ENCODE assay signal across 8 mouse cellular contexts in the genomic region with DNA sequence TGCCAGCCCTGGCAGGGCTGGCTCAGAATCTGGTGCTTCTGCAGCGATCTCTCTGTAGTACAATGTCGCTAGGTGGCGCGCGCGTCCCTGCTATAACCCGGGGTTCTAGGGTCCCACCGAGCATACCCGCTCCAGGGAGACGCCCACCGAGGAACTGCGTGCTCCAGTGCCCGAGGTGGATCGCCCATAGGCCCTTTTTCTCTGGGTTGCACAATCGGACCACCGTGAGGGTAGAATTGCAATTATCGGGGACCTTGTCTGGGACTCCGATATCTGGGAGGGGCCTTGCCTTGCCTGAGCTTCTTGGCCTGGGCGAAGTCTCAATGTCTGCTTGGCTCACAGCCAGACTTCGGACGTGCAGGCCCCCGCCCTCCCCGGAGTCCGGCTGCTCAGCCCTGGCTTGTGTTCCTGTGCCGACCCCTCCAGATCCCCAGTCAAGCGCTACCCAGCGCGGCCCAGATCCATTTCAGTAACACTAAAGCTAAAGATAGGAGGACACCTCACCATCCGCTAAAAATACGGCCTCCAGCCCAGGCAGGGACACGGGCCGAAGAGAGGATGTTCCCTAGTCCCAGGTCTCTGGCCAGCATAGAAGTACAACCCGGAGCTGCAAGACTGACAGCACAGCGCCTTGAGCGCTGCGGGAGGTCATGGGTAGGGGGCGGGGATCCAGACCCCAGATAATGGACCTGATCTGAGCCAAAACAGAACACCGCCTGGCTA. TPM values are rescaled to one million over a fixed set of nuclear protein-coding genes. Genes with fewer than 3 reads are reported as not detected.
DNase-seq lines count a peak whose midpoint lies in the region; ATAC-seq and TF ChIP-seq lines count a peak whose summit lies in the region.

No protein-coding gene starts in this region.

- H3K27me3 ChIP-seq in erythroblast, embryonic 14.5 days (ENCODE audit: control insufficient read depth) = peaks cover 39% of the 10 kb centered on the region
- no peaks in the 10 kb centered on the region for H3K27me3 ChIP-seq in heart, embryonic 12.5 days (replicated peaks)
- H3K27me3 ChIP-seq in kidney, embryonic 16.5 days (ENCODE audit: insufficient read depth, low read length) = no peaks in the 10 kb centered on the region
- H3K27me3 ChIP-seq in liver, embryonic 11.5 days (replicated peaks; ENCODE audit: control insufficient read depth, insufficient read depth, low read length) = no peaks in the 10 kb centered on the region; the same call in 1 of the 2 replicates
- H3K27me3 ChIP-seq in myocyte (ENCODE audit: control insufficient read depth, insufficient read depth, insufficient read length) = no peaks in the 10 kb centered on the region
- no peaks in the 10 kb centered on the region; the same call in 1 of the 2 replicates for H3K27me3 ChIP-seq in splenic B cell, adult 2 months (ENCODE audit: control insufficient read depth, insufficient read depth, low read length, poor library complexity, severe bottlenecking)

- peaks cover 47% of the 10 kb centered on the region for H3K4me1 ChIP-seq in erythroblast, embryonic 14.5 days (ENCODE audit: control insufficient read depth)
- H3K4me1 ChIP-seq in heart, embryonic 12.5 days (replicated peaks) = peaks cover 41% of the 10 kb centered on the region
- H3K4me1 ChIP-seq in kidney, embryonic 16.5 days (ENCODE audit: insufficient read depth, low read length) = peaks cover 56% of the 10 kb centered on the region
- peaks cover 36% of the 10 kb centered on the region for H3K4me1 ChIP-seq in liver, embryonic 11.5 days (replicated peaks; ENCODE audit: control insufficient read depth, insufficient read depth, low read length)

- H3K9ac ChIP-seq in heart, embryonic 12.5 days = peak overlapping the region; percentile 76
- H3K9ac ChIP-seq in kidney, embryonic 16.5 days (replicated peaks; ENCODE audit: low read length) = peak overlapping the region; percentile 84
- H3K9ac ChIP-seq in liver, embryonic 11.5 days (ENCODE audit: low read depth, low read length) = peak overlapping the region; percentile 64

- H3K9me3 ChIP-seq in erythroblast, embryonic 14.5 days (ENCODE audit: control insufficient read depth, low read length) = no peaks in the 10 kb centered on the region
- H3K9me3 ChIP-seq in heart, embryonic 12.5 days (replicated peaks) = no peaks in the 10 kb centered on the region
- no peaks in the 10 kb centered on the region for H3K9me3 ChIP-seq in kidney, embryonic 16.5 days (ENCODE audit: low read length)
- H3K9me3 ChIP-seq in liver, embryonic 11.5 days (ENCODE audit: control insufficient read depth, low read length) = no peaks in the 10 kb centered on the region

- peak overlapping the region; percentile 64 for H3K4me3 ChIP-seq in erythroblast, embryonic 14.5 days (replicated peaks)
- H3K4me3 ChIP-seq in heart, embryonic 12.5 days = peak overlapping the region; percentile 70
- H3K4me3 ChIP-seq in kidney, embryonic 16.5 days (ENCODE audit: low read length) = peak overlapping the region; percentile 75
- H3K4me3 ChIP-seq in liver, embryonic 11.5 days (ENCODE audit: low read depth, low read length) = peak overlapping the region; percentile 59
- peak overlapping the region; percentile 77 for H3K4me3 ChIP-seq in myocyte

- peak overlapping the region; percentile 91 for H3K4me2 ChIP-seq in heart, embryonic 12.5 days
- H3K4me2 ChIP-seq in kidney, embryonic 16.5 days (replicated peaks; ENCODE audit: low read depth, low read length) = peak overlapping the region; percentile 91
- peak overlapping the region; percentile 96 for H3K4me2 ChIP-seq in liver, embryonic 11.5 days
- peak overlapping the region; percentile 98 for H3K4me2 ChIP-seq in myocyte (ENCODE audit: low read depth)

- no peak for TF ChIP-seq POLR2A in myocyte (IDR thresholded peaks at IDR 0.05; ENCODE audit: insufficient read length, low read depth)

- DNase-seq in CD4-positive, CD25-positive, alpha-beta regulatory T cell, adult 2 months (ENCODE audit: low read depth, low spot score) = peak; percentile 89
- DNase-seq in brain, embryonic 18.5 days (ENCODE audit: low read depth, low spot score) = peak; percentile 74
- DNase-seq in liver, embryonic 11.5 days (ENCODE audit: low spot score) = peak; percentile 95
- peak; percentile 87 for DNase-seq in splenic B cell, adult 2 months (ENCODE audit: low read depth, low spot score)

- H3K79me2 ChIP-seq in myocyte (ENCODE audit: control insufficient read depth, insufficient read depth) = peaks cover 26% of the 10 kb centered on the region

- peak overlapping the region; percentile 86 for H3K27ac ChIP-seq in heart, embryonic 12.5 days (ENCODE audit: poor library complexity, severe bottlenecking)
- H3K27ac ChIP-seq in kidney, embryonic 16.5 days (ENCODE audit: low read length) = peak overlapping the region; percentile 86
- peak overlapping the region; percentile 54 for H3K27ac ChIP-seq in liver, embryonic 11.5 days (ENCODE audit: low read depth, low read length)

- H3K36me3 ChIP-seq in erythroblast, embryonic 14.5 days (ENCODE audit: control insufficient read depth) = no peaks in the 10 kb centered on the region
- H3K36me3 ChIP-seq in heart, embryonic 12.5 days = peaks cover 2% of the 10 kb centered on the region; the same call in 1 of the 2 replicates
- H3K36me3 ChIP-seq in kidney, embryonic 16.5 days (ENCODE audit: insufficient read depth, low read length) = no peaks in the 10 kb centered on the region
- H3K36me3 ChIP-seq in liver, embryonic 11.5 days (ENCODE audit: control insufficient read depth, insufficient read depth, low read length) = no peaks in the 10 kb centered on the region
- no peaks in the 10 kb centered on the region for H3K36me3 ChIP-seq in myocyte (ENCODE audit: control insufficient read depth, insufficient read depth)
- H3K36me3 ChIP-seq in splenic B cell, adult 2 months (ENCODE audit: control insufficient read depth, insufficient read depth, low read length, poor library complexity, severe bottlenecking) = no peaks in the 10 kb centered on the region

- ATAC-seq in heart, embryonic 12.5 days (ENCODE audit: insufficient number of reproducible peaks, low FRiP score) = peak; percentile 79
- peak; percentile 79 for ATAC-seq in kidney, embryonic 16.5 days (ENCODE audit: low FRiP score, low TSS enrichment)
- peak; percentile 54 for ATAC-seq in liver, embryonic 11.5 days (replicated peaks; ENCODE audit: low FRiP score)

- peak overlapping the region; percentile 32 for H3ac ChIP-seq in myocyte (ENCODE audit: control insufficient read depth, insufficient read length)

- under 1% methylated on average over 38 of the region's 38 CpGs for whole genome bisulfite sequencing in heart, embryonic 12.5 days
- 0% methylated on average over 38 of the region's 38 CpGs for WGBS in kidney, embryonic 16.5 days
- under 1% methylated on average over 38 of the region's 38 CpGs for WGBS in liver, embryonic 11.5 days

TF ChIP-seq in myocyte, 11 proteins besides CTCF, POLR2A, EP300 and RAD21:
- no peak for TF ChIP-seq USF1 (IDR thresholded peaks at IDR 0.05; ENCODE audit: low read depth)
- no peak for TF ChIP-seq TCF12 (IDR thresholded peaks at IDR 0.05; ENCODE audit: insufficient read depth, poor library complexity, severe bottlenecking)
- TF ChIP-seq MYOG (IDR thresholded peaks at IDR 0.05; ENCODE audit: control insufficient read depth in 1 of 3, insufficient read depth in 1 of 3, insufficient read length in 2 of 3, low read depth in 2 of 3) = no peak
- no peak for TF ChIP-seq E2F4 (IDR thresholded peaks at IDR 0.05; ENCODE audit: insufficient read depth)
- TF ChIP-seq TCF3 (IDR thresholded peaks at IDR 0.05; ENCODE audit: insufficient read length, low read depth) = no peak
- TF ChIP-seq MYOD1 (IDR thresholded peaks at IDR 0.05; ENCODE audit: control insufficient read depth in 1 of 3, insufficient read length in 2 of 3, low read depth in 2 of 3) = no peak
- peak; percentile 54; the same call in 1 of the 2 replicates for TF ChIP-seq CEBPB (IDR thresholded peaks at IDR 0.05; ENCODE audit: insufficient read depth, poor library complexity, severe bottlenecking)
- peak; percentile 35 for TF ChIP-seq SRF (IDR thresholded peaks at IDR 0.05; ENCODE audit: control insufficient read depth, insufficient read length, low read depth)
TF ChIP-seq in myocyte: peak in this region for 2.

RNA-seq across cellular contexts. Expression of gene Cdc42ep2, which starts 0.5 kb away (rescaled TPM):
- polyA plus RNA-seq in erythroblast, embryonic 14.5 days (2012) = 0.10 and 0.13 TPM in 2 replicates
- 6.5 and 7.3 TPM in 2 replicates for polyA plus RNA-seq in heart, embryonic 12.5 days (2016; fragmentation: Nextera tagmentation; extraction: Ambion mirVana)
- polyA plus RNA-seq in kidney, embryonic 16.5 days (2015; fragmentation: Nextera tagmentation; extraction: Ambion mirVana) = 16.5 and 17.3 TPM in 2 replicates
- 5.1 TPM in 2 replicates for polyA plus RNA-seq in liver, embryonic 11.5 days (2014; fragmentation: Nextera tagmentation; extraction: Ambion mirVana)
- 16.2 TPM for polyA plus RNA-seq in myocyte (2012; fragmentation: generic; extraction: Trizol)

RNA-seq across cellular contexts. Expression of gene Dpf2, which starts 11.3 kb away (rescaled TPM):
- polyA plus RNA-seq in erythroblast, embryonic 14.5 days (2012) = 2.7 and 8.5 TPM in 2 replicates
- polyA plus RNA-seq in heart, embryonic 12.5 days (2016; fragmentation: Nextera tagmentation; extraction: Ambion mirVana) = 111 and 118 TPM in 2 replicates
- 185 and 188 TPM in 2 replicates for polyA plus RNA-seq in kidney, embryonic 16.5 days (2015; fragmentation: Nextera tagmentation; extraction: Ambion mirVana)
- 119 and 127 TPM in 2 replicates for polyA plus RNA-seq in liver, embryonic 11.5 days (2014; fragmentation: Nextera tagmentation; extraction: Ambion mirVana)
- polyA plus RNA-seq in myocyte (2012; fragmentation: generic; extraction: Trizol) = 78.5 TPM

RNA-seq across cellular contexts. Expression of gene Tigd3, which starts 30.2 kb away (rescaled TPM):
- polyA plus RNA-seq in erythroblast, embryonic 14.5 days (2012) = 0.12 and 0.28 TPM in 2 replicates
- 1.5 and 1.9 TPM in 2 replicates for polyA plus RNA-seq in heart, embryonic 12.5 days (2016; fragmentation: Nextera tagmentation; extraction: Ambion mirVana)
- polyA plus RNA-seq in kidney, embryonic 16.5 days (2015; fragmentation: Nextera tagmentation; extraction: Ambion mirVana) = 3.7 and 4.4 TPM in 2 replicates
- 3.9 and 4.2 TPM in 2 replicates for polyA plus RNA-seq in liver, embryonic 11.5 days (2014; fragmentation: Nextera tagmentation; extraction: Ambion mirVana)
- polyA plus RNA-seq in myocyte (2012; fragmentation: generic; extraction: Trizol) = 0.31 TPM

RNA-seq across cellular contexts. Expression of gene Pola2, which starts 39.9 kb away (rescaled TPM):
- 6.6 and 6.8 TPM in 2 replicates for polyA plus RNA-seq in erythroblast, embryonic 14.5 days (2012)
- polyA plus RNA-seq in heart, embryonic 12.5 days (2016; fragmentation: Nextera tagmentation; extraction: Ambion mirVana) = 49.3 and 51.1 TPM in 2 replicates
- polyA plus RNA-seq in kidney, embryonic 16.5 days (2015; fragmentation: Nextera tagmentation; extraction: Ambion mirVana) = 77.7 and 82.1 TPM in 2 replicates
- polyA plus RNA-seq in liver, embryonic 11.5 days (2014; fragmentation: Nextera tagmentation; extraction: Ambion mirVana) = 129 and 131 TPM in 2 replicates
- 11.9 TPM for polyA plus RNA-seq in myocyte (2012; fragmentation: generic; extraction: Trizol)

RNA-seq across cellular contexts. Expression of gene Slc25a45, which starts 46.5 kb away (rescaled TPM):
- polyA plus RNA-seq in erythroblast, embryonic 14.5 days (2012) = 0.07 TPM in 1 of 2 replicates, not detected in the other
- polyA plus RNA-seq in heart, embryonic 12.5 days (2016; fragmentation: Nextera tagmentation; extraction: Ambion mirVana) = 3.5 and 3.9 TPM in 2 replicates
- polyA plus RNA-seq in kidney, embryonic 16.5 days (2015; fragmentation: Nextera tagmentation; extraction: Ambion mirVana) = 14.8 and 15.7 TPM in 2 replicates
- 7.5 and 8.2 TPM in 2 replicates for polyA plus RNA-seq in liver, embryonic 11.5 days (2014; fragmentation: Nextera tagmentation; extraction: Ambion mirVana)
- polyA plus RNA-seq in myocyte (2012; fragmentation: generic; extraction: Trizol) = 5.2 TPM

Comparison
In these comparisons a context has a peak if more than half of its experiments do, and no peak if none do; other contexts are left out.
1. Peak in every context shown above with its lines: DNase-seq, ATAC-seq, H3K4me3 ChIP-seq and H3K27ac ChIP-seq.